Mouse (Mus musculus) neural tube, embryonic 11.5 days (tissue): Measurements from ENCODE around the gene Inpp5d. TPM values are rescaled to one million over a fixed set of nuclear protein-coding genes. Genes with fewer than 3 reads are reported as not detected.

Source experiments
- ATAC-seq: fragments of 200-750 bp; cut with Nextera tagmentation; 2 replicates; pipeline ENCODE4 v1.8.0; 2017; ENCODE audit warnings: moderate number of reproducible peaks, mild to moderate bottlenecking, moderate TSS enrichment, moderate library complexity; ENCODE audit not compliant: insufficient read depth, low FRiP score, low TSS enrichment
- DNase-seq: peaks from one replicate; pipeline ENCODE4 v3.0.0-alpha.2; 2015; ENCODE audit warnings: low spot score
- H3K27ac ChIP-seq: fragments of 300-500 bp; sonication (generic); 2 replicates; pipeline ENCODE4 v1.5.1; 2014; ENCODE audit warnings: low read depth, mild to moderate bottlenecking, low read length
- H3K27me3 ChIP-seq: fragments of 300-500 bp; sonication (generic); 2 replicates; pipeline ENCODE4 v1.6.1; 2014; ENCODE audit warnings: mild to moderate bottlenecking, low read length, mixed read lengths; ENCODE audit not compliant: control insufficient read depth, insufficient read depth
- H3K36me3 ChIP-seq: fragments of 300-500 bp; sonication (generic); 2 replicates; pipeline ENCODE4 v1.6.1; 2014; ENCODE audit warnings: mild to moderate bottlenecking, low read length, moderate library complexity, mixed read lengths; ENCODE audit not compliant: control insufficient read depth, insufficient read depth
- H3K4me1 ChIP-seq: fragments of 300-500 bp; sonication (generic); 2 replicates; pipeline ENCODE4 v1.6.1; 2014; ENCODE audit warnings: low read length, mixed read lengths; ENCODE audit not compliant: control insufficient read depth, insufficient read depth
- H3K4me2 ChIP-seq: fragments of 300-500 bp; sonication (generic); 2 replicates; pipeline ENCODE4 v1.6.1; 2014; ENCODE audit warnings: low read depth, mild to moderate bottlenecking, moderate library complexity
- H3K4me3 ChIP-seq: fragments of 300-500 bp; sonication (generic); 2 replicates; pipeline ENCODE4 v1.5.1; 2014; ENCODE audit warnings: low read depth, low read length
- H3K9ac ChIP-seq: fragments of 300-500 bp; sonication (generic); 2 replicates; pipeline ENCODE4 v1.6.1; 2014; ENCODE audit warnings: mild to moderate bottlenecking, low read length
- H3K9me3 ChIP-seq: fragments of 300-500 bp; sonication (generic); 2 replicates; pipeline ENCODE4 v1.6.1; 2016; ENCODE audit warnings: low read length; ENCODE audit not compliant: control insufficient read depth
- WGBS: fragments of 180-500 bp; shearing (Covaris S2); extraction: QIAGEN DNeasy Blood & Tissue Kit; methylation state at CpG from one replicate; pipeline ENCODE4 v1.1.7; 2014; 5-methylcytosine and 5-hydroxymethylcytosine counted together
- polyA plus RNA-seq: library from polyadenylated mRNA; unstranded; fragments of >200 nt; fragmentation: Nextera tagmentation; extraction: Ambion mirVana; gene quantifications from 2 replicates; pipeline ENCODE4 v1.2.1, GENCODE M21; 2014

The Inpp5d gene
- polyA plus RNA-seq, 1 experiment from 2014 or later = 4.6 TPM

DNA sequence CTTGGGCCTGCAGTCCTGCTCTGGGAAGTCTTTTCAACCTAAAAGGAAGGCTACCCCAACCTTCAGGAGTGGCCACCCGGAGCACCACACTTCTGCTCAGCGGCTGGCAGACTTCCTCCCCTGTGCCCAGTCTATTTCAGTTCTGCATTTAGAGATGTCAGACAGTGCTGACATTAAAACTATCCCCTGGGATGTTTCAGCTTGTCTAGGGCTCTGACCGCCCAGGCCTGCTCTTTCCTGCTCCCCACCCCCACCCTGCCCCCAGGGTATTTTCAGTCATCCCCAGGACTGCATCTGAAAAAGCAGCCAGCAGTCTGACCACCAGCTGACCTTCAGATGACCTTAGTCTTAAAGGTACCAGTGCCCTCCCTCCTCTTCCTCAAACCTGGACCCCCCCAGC, 38.0 kb downstream of the Inpp5d start:
- no peak for DNase-seq
- H3K27me3 ChIP-seq = no peaks in the 10 kb centered on the region
- no peak for ATAC-seq
- no peak overlapping the region for H3K9ac ChIP-seq
- no peak overlapping the region for H3K4me3 ChIP-seq
- H3K27ac ChIP-seq = no peak overlapping the region
- WGBS = 59% methylated on average over 3 of the region's 3 CpGs
- H3K9me3 ChIP-seq = no peaks in the 10 kb centered on the region
- no peaks in the 10 kb centered on the region for H3K36me3 ChIP-seq
- no peaks in the 10 kb centered on the region for H3K4me1 ChIP-seq
- H3K4me2 ChIP-seq = no peak overlapping the region

DNA sequence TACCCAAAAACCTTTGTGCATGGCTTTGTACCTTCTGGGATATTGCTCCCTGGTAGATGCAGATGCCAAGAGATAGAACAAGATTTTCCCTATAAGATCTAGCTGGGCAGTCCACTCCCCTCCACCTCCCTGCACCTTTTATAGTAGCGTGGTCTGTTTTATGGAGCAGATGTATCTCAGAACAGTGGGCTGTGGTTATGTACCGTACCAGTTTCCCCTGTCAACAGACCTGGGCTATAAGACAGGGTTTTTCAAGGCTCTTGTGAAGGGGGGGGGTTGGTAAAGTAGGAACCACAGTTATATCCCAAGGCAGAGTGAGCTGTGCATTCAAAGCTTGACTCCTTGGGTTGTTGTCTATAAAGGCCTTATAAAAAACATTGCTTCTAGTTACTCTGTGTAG, 38.4 kb downstream of the Inpp5d start:
- no peak overlapping the region for H3K4me3 ChIP-seq
- H3K36me3 ChIP-seq = no peaks in the 10 kb centered on the region
- no peak overlapping the region for H3K9ac ChIP-seq
- DNase-seq = no peak
- no peaks in the 10 kb centered on the region for H3K4me1 ChIP-seq
- WGBS = 73% methylated on average over 2 of the region's 2 CpGs
- H3K27ac ChIP-seq = no peak overlapping the region
- H3K27me3 ChIP-seq = no peaks in the 10 kb centered on the region
- ATAC-seq = no peak
- no peaks in the 10 kb centered on the region for H3K9me3 ChIP-seq
- H3K4me2 ChIP-seq = no peak overlapping the region

DNA sequence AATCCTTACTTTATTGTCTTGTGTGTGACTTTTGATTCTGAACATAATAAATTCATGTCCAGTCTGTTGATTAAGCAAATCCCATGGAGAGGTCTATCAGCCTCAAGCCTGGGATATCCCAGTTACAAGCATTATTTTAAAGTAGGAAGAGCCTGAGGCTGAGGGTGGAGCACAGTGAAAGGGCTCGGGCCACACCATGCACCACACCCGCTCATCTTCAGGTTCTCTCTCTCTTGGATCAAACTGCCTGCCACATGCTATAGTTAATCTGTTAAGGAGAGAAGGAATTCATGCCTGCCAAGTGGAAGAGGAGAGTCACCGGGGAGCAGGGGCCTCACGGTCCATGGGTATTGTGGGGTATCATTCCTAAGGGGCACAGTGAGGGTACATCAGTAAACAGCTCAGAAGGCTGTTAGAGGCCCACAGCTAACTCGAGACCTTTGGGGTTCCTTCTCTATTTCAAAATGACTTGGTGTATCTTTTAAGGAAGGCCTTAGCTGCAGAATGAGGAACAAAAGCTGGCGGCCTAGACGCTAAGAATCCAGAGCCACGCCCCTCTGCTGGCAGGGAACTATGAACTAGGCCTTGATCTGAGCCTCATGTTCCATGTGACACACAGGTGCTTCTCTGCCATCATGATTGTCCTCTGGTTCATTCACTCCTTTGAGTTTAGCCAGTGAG, 39.0 kb downstream of the Inpp5d start:
- no peak overlapping the region for H3K4me3 ChIP-seq
- H3K9ac ChIP-seq = no peak overlapping the region
- DNase-seq (no peak), ATAC-seq (no peak)
- no peak overlapping the region for H3K27ac ChIP-seq
- no peak overlapping the region for H3K4me2 ChIP-seq
- H3K4me1 ChIP-seq = no peaks in the 10 kb centered on the region
- H3K27me3 ChIP-seq = no peaks in the 10 kb centered on the region
- H3K36me3 ChIP-seq = no peaks in the 10 kb centered on the region
- WGBS = 82% methylated on average over 8 of the region's 8 CpGs
- no peaks in the 10 kb centered on the region for H3K9me3 ChIP-seq

DNA sequence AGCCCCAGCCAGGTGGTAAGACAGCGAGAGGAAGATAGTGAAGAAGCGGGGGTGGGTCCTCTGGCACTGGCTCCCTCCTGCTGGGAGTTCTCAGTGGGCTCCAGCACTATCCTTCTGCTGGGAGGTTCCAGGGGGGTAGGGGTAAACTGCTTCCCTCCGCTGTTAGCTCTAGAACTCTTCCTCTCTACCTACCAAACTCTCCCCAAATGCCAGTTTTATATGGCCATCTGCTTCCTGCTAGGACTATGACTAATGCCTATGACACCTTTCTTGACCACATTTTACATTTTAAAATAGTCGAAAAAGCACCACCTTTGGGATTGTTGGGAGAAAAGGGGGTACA, 39.5 kb downstream of the Inpp5d start:
- ATAC-seq (no peak), DNase-seq (no peak)
- Histone ChIP-seq H3K9me3 (no peaks in the 10 kb centered on the region), H3K27ac (no peak overlapping the region), H3K27me3 (no peaks in the 10 kb centered on the region), H3K4me2 (no peak overlapping the region), H3K4me3 (no peak overlapping the region), H3K36me3 (no peaks in the 10 kb centered on the region), H3K4me1 (no peaks in the 10 kb centered on the region), H3K9ac (no peak overlapping the region)
- 69% methylated on average over 4 of the region's 4 CpGs for WGBS

DNA sequence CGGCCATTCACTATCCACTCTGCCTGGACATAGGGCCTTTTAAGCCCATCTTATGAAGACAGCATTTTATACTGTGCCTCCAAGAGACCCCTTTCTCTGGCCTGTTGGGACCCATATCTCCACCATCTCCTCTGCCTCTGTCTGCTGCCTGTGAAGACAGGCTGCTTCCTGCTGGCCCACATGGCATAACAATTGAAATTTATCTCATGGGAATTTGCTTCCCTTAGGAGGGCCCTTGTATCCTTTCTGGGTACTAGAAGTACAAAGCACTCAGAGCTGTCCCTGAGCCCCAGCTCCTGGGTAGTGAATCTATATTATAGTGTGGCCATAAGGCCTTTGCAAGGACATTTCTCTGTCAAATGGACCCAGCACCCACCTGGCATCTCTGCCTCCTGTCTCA, 40.6 kb downstream of the Inpp5d start:
- Histone ChIP-seq H3K4me1 (no peaks in the 10 kb centered on the region), H3K27ac (no peak overlapping the region), H3K27me3 (no peaks in the 10 kb centered on the region), H3K9me3 (no peaks in the 10 kb centered on the region), H3K4me3 (no peak overlapping the region), H3K36me3 (no peaks in the 10 kb centered on the region), H3K4me2 (no peak overlapping the region), H3K9ac (no peak overlapping the region)
- 90% methylated on average over 1 of the region's 1 CpGs for WGBS
- DNase-seq (no peak), ATAC-seq (no peak)

DNA sequence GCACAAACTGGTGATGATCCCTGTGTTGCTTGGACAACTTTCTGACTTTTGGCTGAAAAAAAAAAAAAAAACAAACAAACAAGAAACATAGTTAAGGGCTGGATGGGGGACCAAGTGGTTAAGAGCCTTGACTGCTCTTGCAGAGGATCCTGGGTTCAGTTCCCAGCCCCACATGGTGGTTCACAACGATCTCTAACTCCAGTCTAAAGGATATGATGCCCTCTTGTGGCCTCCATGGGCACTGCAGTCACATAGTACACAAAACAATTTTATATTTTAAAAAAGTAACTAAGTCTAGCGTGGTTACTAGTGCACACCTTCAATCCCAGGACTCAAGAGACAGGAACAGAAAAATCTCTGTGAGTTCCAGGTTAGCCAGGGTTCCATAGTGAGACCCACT, 43.9 kb downstream of the Inpp5d start:
- no peak overlapping the region for H3K4me3 ChIP-seq
- H3K27me3 ChIP-seq = no peaks in the 10 kb centered on the region
- H3K4me1 ChIP-seq = no peaks in the 10 kb centered on the region
- H3K9me3 ChIP-seq = no peaks in the 10 kb centered on the region
- no peak overlapping the region for H3K9ac ChIP-seq
- no peak for DNase-seq
- no peak overlapping the region for H3K4me2 ChIP-seq
- H3K27ac ChIP-seq = no peak overlapping the region
- ATAC-seq = no peak
- WGBS = 73% methylated on average over 2 of the region's 2 CpGs
- no peaks in the 10 kb centered on the region for H3K36me3 ChIP-seq

DNA sequence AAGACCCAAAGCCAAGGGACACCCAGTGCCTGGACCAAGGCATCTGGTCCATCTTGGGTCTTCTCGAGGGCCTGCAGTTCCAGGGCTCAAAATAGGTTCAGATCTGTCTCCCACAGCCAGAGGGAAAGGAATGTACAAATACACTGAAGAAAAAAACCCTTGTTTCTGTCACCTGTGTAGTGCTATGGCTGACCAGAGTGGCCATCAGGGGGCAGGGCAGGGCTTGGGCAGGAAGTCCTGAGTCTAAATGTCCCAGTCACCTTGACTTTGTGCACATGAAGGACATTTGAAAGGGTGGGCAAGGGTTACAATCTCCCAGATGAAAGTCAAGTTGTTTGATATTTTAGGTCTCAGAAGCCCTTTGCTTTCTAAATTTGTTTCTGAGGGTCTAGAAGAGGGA, 46.9 kb downstream of the Inpp5d start:
- 68% methylated on average over 1 of the region's 1 CpGs for WGBS
- Histone ChIP-seq H3K27me3 (no peaks in the 10 kb centered on the region), H3K4me3 (no peak overlapping the region), H3K9ac (no peak overlapping the region), H3K4me2 (no peak overlapping the region), H3K36me3 (no peaks in the 10 kb centered on the region), H3K27ac (no peak overlapping the region), H3K9me3 (no peaks in the 10 kb centered on the region), H3K4me1 (no peaks in the 10 kb centered on the region)
- ATAC-seq = no peak
- DNase-seq = no peak

DNA sequence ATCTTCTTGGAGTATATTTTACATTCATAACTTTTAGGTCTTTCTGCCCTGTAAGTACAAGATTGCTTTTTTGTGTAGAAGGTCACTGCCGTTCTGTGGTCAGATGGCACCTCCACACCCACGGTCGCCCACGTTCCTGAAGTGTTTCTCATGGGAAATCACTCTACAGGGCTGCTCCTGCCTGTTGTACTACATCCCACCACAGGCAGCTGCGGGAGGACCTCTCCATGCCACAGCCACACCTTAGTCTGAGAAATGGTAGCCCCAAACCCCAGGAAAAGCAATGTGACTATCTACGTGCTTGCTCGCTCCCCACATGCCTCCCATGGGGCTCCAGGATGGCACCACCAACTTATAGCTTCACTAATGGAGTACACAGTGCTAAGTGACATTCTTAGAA, 48.2 kb downstream of the Inpp5d start:
- ATAC-seq (no peak), DNase-seq (no peak)
- H3K9me3 ChIP-seq = no peaks in the 10 kb centered on the region
- H3K36me3 ChIP-seq = no peaks in the 10 kb centered on the region
- no peak overlapping the region for H3K4me3 ChIP-seq
- no peaks in the 10 kb centered on the region for H3K27me3 ChIP-seq
- H3K9ac ChIP-seq = no peak overlapping the region
- H3K27ac ChIP-seq = no peak overlapping the region
- no peak overlapping the region for H3K4me2 ChIP-seq
- WGBS = 92% methylated on average over 7 of the region's 7 CpGs
- no peaks in the 10 kb centered on the region for H3K4me1 ChIP-seq

DNA sequence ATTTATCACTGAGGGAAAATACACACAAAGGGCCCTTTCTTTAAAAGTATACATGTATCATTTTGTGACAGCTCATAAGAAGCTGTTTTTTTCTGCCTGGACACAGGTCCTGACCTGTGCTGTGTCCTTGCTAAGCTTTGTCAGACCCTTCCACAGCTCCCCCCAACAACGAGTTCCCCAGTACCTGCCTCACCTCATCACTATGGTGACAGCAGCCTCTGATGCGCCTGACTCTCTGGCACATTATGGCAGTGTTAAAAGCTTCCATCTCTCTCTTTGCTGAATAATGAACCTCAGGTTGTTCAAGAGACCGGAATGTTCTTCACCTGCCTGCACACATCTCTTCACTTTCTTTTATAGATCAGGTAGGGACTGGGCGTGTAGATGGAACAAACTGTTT, 51.4 kb downstream of the Inpp5d start:
- H3K9me3 ChIP-seq = no peaks in the 10 kb centered on the region
- WGBS = 62% methylated on average over 4 of the region's 4 CpGs
- H3K27me3 ChIP-seq = no peaks in the 10 kb centered on the region
- H3K4me2 ChIP-seq = no peak overlapping the region
- no peaks in the 10 kb centered on the region for H3K36me3 ChIP-seq
- H3K27ac ChIP-seq = no peak overlapping the region
- H3K4me3 ChIP-seq = no peak overlapping the region
- no peak overlapping the region for H3K9ac ChIP-seq
- ATAC-seq = no peak
- H3K4me1 ChIP-seq = no peaks in the 10 kb centered on the region
- DNase-seq = no peak
